Mouse (Mus musculus): Measurements from ENCODE around the gene Kctd12. TPM values are rescaled to one million over a fixed set of nuclear protein-coding genes. Genes with fewer than 3 reads are reported as not detected.

Kctd12 gene
- polyA plus RNA-seq (2012; rRNA removed), result 5.0 and 5.4 TPM in 2 replicates

GRCm38 (mm10) chr14:102982627-102983540 is at the start of gene Kctd12:
Gene Kctd12 (minus strand): TSS chr14:102982637.

Other genes with a start within 250 kb of the Kctd12 start
- 0.10 TPM in 2 replicates for gene Acod1, start 64.3 kb upstream of the Kctd12 start, polyA plus RNA-seq (2012; rRNA removed)
- 9.1 and 9.5 TPM in 2 replicates for gene Cln5, start 87.6 kb upstream of the Kctd12 start, polyA plus RNA-seq (2012; rRNA removed)
- 27.3 and 28.4 TPM in 2 replicates for gene Fbxl3, start 116.9 kb upstream of the Kctd12 start, polyA plus RNA-seq (2012; rRNA removed)

All from liver, embryonic 18 days (tissue).